Mouse (Mus musculus) layer of hippocampus, adult 2 months (tissue): ENCODE measurements around the gene Antxr1. TPM values are rescaled to one million over a fixed set of nuclear protein-coding genes. Genes with fewer than 3 reads are reported as not detected.

Experiments used
- DNase-seq, 2 experiments: peaks; one replicate each; pipeline ENCODE4 v3.0.0; 2022; ENCODE audit warnings: low spot score in 2 of 2
- H3K27ac ChIP-seq: fragments of 200-600 bp; 2 replicates; pipeline ENCODE4 v1.8.1; 2022
- H3K4me3 ChIP-seq: fragments of 200-600 bp; 2 replicates; pipeline ENCODE4 v1.8.1; 2022; ENCODE audit warnings: mild to moderate bottlenecking
- CTCF ChIP-seq: fragments of 200-600 bp; conservative IDR thresholded peaks from 2 replicates; pipeline ENCODE4 v1.8.1; 2022; ENCODE audit warnings: antibody characterized with exemption, mild to moderate bottlenecking, moderate library complexity
- total RNA-seq, 2 experiments: library from RNA; stranded (reverse); gene quantifications; 2 replicates each; pipeline ENCODE4 v1.2.3; 2021

The Antxr1 gene
- total RNA-seq, 2 experiments from 2014 or later = 9.7 to 10.7 TPM

GRCm38 (mm10) chr6:87326932-87327331 is 8.7 kb downstream of the Antxr1 start:
- H3K4me3 ChIP-seq = no peak overlapping the region
- DNase-seq = no peak
- TF ChIP-seq CTCF = no peak
- H3K27ac ChIP-seq = no peak overlapping the region

- peak in 1 of 2 experiments; percentile 63 for DNase-seq
- Histone ChIP-seq H3K27ac (no peak overlapping the region), H3K4me3 (no peak overlapping the region)
- TF ChIP-seq CTCF = peak; percentile 82
Observed at GRCm38 (mm10) chr6:87323381-87323780, 12.2 kb downstream of the Antxr1 start.

GRCm38 (mm10) chr6:87318651-87319050 is 17.0 kb downstream of the Antxr1 start:
- Histone ChIP-seq H3K27ac (no peak overlapping the region), H3K4me3 (no peak overlapping the region)
- no peak for DNase-seq
- TF ChIP-seq CTCF = no peak

GRCm38 (mm10) chr6:87316966-87317365 is 18.7 kb downstream of the Antxr1 start:
- Histone ChIP-seq H3K27ac (no peak overlapping the region), H3K4me3 (no peak overlapping the region)
- no peak for DNase-seq
- TF ChIP-seq CTCF = no peak

- TF ChIP-seq CTCF = no peak
- Histone ChIP-seq H3K4me3 (no peak overlapping the region), H3K27ac (no peak overlapping the region)
- no peak for DNase-seq
Observed at GRCm38 (mm10) chr6:87312761-87313160, 22.9 kb downstream of the Antxr1 start.

GRCm38 (mm10) chr6:87304486-87304885 is 31.1 kb downstream of the Antxr1 start:
- Histone ChIP-seq H3K4me3 (no peak overlapping the region), H3K27ac (no peak overlapping the region)
- no peak for DNase-seq
- TF ChIP-seq CTCF = no peak

- no peak for TF ChIP-seq CTCF
- DNase-seq = no peak
- no peak overlapping the region for H3K4me3 ChIP-seq
- no peak overlapping the region for H3K27ac ChIP-seq
Observed at GRCm38 (mm10) chr6:87302746-87303145, 32.9 kb downstream of the Antxr1 start.

- DNase-seq = no peak
- Histone ChIP-seq H3K4me3 (no peak overlapping the region), H3K27ac (no peak overlapping the region)
- no peak for TF ChIP-seq CTCF
Observed at GRCm38 (mm10) chr6:87301991-87302390, 33.6 kb downstream of the Antxr1 start.

- no peak for TF ChIP-seq CTCF
- no peak overlapping the region for H3K27ac ChIP-seq
- no peak overlapping the region for H3K4me3 ChIP-seq
- no peak for DNase-seq
Observed at GRCm38 (mm10) chr6:87294904-87295303, 40.7 kb downstream of the Antxr1 start.

GRCm38 (mm10) chr6:87292911-87293851 is 42.4 kb downstream of the Antxr1 start:
- DNase-seq = no peak
- Histone ChIP-seq H3K27ac (no peak overlapping the region), H3K4me3 (no peak overlapping the region)
- TF ChIP-seq CTCF = no peak

GRCm38 (mm10) chr6:87287251-87287650 is 48.4 kb downstream of the Antxr1 start:
- no peak overlapping the region for H3K27ac ChIP-seq
- no peak for TF ChIP-seq CTCF
- H3K4me3 ChIP-seq = no peak overlapping the region
- no peak for DNase-seq

- peak; percentile 22 to 35 for DNase-seq
Observed at GRCm38 (mm10) chr6:87285365-87285749, 50.3 kb downstream of the Antxr1 start.

GRCm38 (mm10) chr6:87284716-87285364 is 50.8 kb downstream of the Antxr1 start:
- TF ChIP-seq CTCF = no peak
- DNase-seq = no peak
- no peak overlapping the region for H3K4me3 ChIP-seq
- no peak overlapping the region for H3K27ac ChIP-seq

More at GRCm38 (mm10) chr6:87285365-87285749, 50.3 kb downstream of the Antxr1 start:
- no peak overlapping the region for H3K27ac ChIP-seq
- H3K4me3 ChIP-seq = no peak overlapping the region
- TF ChIP-seq CTCF = no peak
